ENCODE assay signal across 9 mouse cellular contexts in the genomic region with DNA sequence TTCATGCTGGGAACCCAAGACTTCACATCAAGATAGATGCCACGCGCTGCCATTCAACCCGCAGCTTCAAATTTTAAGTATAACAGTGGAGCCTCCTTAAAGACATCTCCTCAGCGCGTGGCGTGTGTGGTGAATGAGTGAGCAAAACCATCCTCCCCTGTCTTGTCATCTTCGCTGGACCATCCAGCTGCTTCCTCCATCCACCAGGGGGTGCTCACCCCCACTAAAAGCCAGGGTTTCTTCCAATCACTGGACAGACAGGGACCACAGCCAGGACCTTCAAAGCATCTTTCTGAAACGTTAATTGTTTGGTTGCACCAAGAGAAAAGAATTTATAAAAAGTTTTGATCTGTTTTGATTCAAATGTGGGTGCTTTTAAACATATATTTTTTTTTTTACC.
DNase-seq lines count a peak whose midpoint lies in the region; ATAC-seq lines count a peak whose summit lies in the region.
"Had no signal": no experiment of that assay in that cellular context is flagged by ENCODE, and none has a peak within 500 bp of the region (broad histone marks: within the 10 kb centered on the region; RNA-seq: fewer than 3 reads in every experiment).

No protein-coding gene starts in this region.

- whole genome bisulfite sequencing in hindbrain, embryonic 11.5 days: 33% methylated on average over 8 of the region's 8 CpGs
- 34% methylated on average over 8 of the region's 8 CpGs for WGBS in neural tube, embryonic 11.5 days

- ATAC-seq in hindbrain, embryonic 11.5 days (ENCODE audit: low FRiP score): no peak
- no peak for ATAC-seq in neural tube, embryonic 11.5 days (ENCODE audit: insufficient read depth, low FRiP score, low TSS enrichment)

- no peak overlapping the region for H3K9ac ChIP-seq in hindbrain, embryonic 11.5 days (ENCODE audit: low read depth, low read length)
- no peak overlapping the region for H3K9ac ChIP-seq in neural tube, embryonic 11.5 days (ENCODE audit: low read length)
- H3K9ac ChIP-seq: hindbrain, embryonic 15.5 days had no signal

- no peaks in the 10 kb centered on the region for H3K9me3 ChIP-seq in hindbrain, embryonic 11.5 days (ENCODE audit: control insufficient read depth, low read length)
- H3K9me3 ChIP-seq in neural tube, embryonic 11.5 days (ENCODE audit: control insufficient read depth, low read length): no peaks in the 10 kb centered on the region
- H3K9me3 ChIP-seq: hindbrain, embryonic 15.5 days had no signal

- peak; percentile 8 for DNase-seq in gastrocnemius, adult 18-20 months (ENCODE audit: low spot score)
- no peak for DNase-seq in gastrocnemius, adult 8-10 months (ENCODE audit: low spot score in 2 of 2)
- DNase-seq in adrenal gland, adult 18-20 months (ENCODE audit: low spot score in 2 of 2): peak; percentile 48 to 55
- DNase-seq in embryo, embryonic 9.5 days (ENCODE audit: extremely low spot score): peak; percentile 61
- peak; percentile 81 for DNase-seq in hindbrain, embryonic 11.5 days (ENCODE audit: low spot score)
- peak; percentile 55 to 74 for DNase-seq in left cerebral cortex, postnatal 14 days (ENCODE audit: low spot score in 2 of 2)
- peak; percentile 78 for DNase-seq in neural tube, embryonic 11.5 days (ENCODE audit: low spot score)
- DNase-seq in yolk sac, embryonic 10.5 days (ENCODE audit: low spot score): peak; percentile 36

- no peaks in the 10 kb centered on the region for H3K4me1 ChIP-seq in hindbrain, embryonic 11.5 days (replicated peaks; ENCODE audit: control insufficient read depth, insufficient read depth, low read length)
- H3K4me1 ChIP-seq in neural tube, embryonic 11.5 days (ENCODE audit: control insufficient read depth, insufficient read depth, low read length): no peaks in the 10 kb centered on the region

- intact Hi-C loops in left cerebral cortex, postnatal 14 days (cut with DNase I): loop anchor here (5.0 to 10.0 kb wide), 2 partner anchors 254 to 833 kb away; partner anchors contain the start of gene Sox11

- H3K4me3 ChIP-seq in hindbrain, embryonic 11.5 days (ENCODE audit: low read depth, low read length): no peak overlapping the region
- no peak overlapping the region for H3K4me3 ChIP-seq in neural tube, embryonic 11.5 days (ENCODE audit: low read depth, low read length)
- H3K4me3 ChIP-seq: hindbrain, embryonic 15.5 days had no signal

- no peak overlapping the region for H3K4me2 ChIP-seq in hindbrain, embryonic 11.5 days (replicated peaks; ENCODE audit: low read depth, low read length)
- no peak overlapping the region for H3K4me2 ChIP-seq in neural tube, embryonic 11.5 days (ENCODE audit: low read depth)
- H3K4me2 ChIP-seq: hindbrain, embryonic 15.5 days had no signal

- H3K27me3 ChIP-seq in hindbrain, embryonic 11.5 days (ENCODE audit: control insufficient read depth, insufficient read depth, low read length): no peaks in the 10 kb centered on the region
- no peaks in the 10 kb centered on the region for H3K27me3 ChIP-seq in neural tube, embryonic 11.5 days (ENCODE audit: control insufficient read depth, insufficient read depth, low read length)
- H3K27me3 ChIP-seq: hindbrain, embryonic 15.5 days had no signal

- no peak overlapping the region for H3K27ac ChIP-seq in hindbrain, embryonic 11.5 days (ENCODE audit: low read depth, low read length)
- H3K27ac ChIP-seq in neural tube, embryonic 11.5 days (ENCODE audit: low read depth, low read length): no peak overlapping the region
- H3K27ac ChIP-seq: hindbrain, embryonic 15.5 days had no signal

- H3K36me3 ChIP-seq in hindbrain, embryonic 11.5 days (ENCODE audit: control insufficient read depth, insufficient read depth, low read length): no peaks in the 10 kb centered on the region
- H3K36me3 ChIP-seq in neural tube, embryonic 11.5 days (ENCODE audit: control insufficient read depth, insufficient read depth, low read length): no peaks in the 10 kb centered on the region
- H3K36me3 ChIP-seq: hindbrain, embryonic 15.5 days had no signal

Comparison
In these comparisons a context has a peak if more than half of its experiments do, and no peak if none do; other contexts are left out.
1. DNase-seq: peak in gastrocnemius, adult 18-20 months (single experiment), adrenal gland, adult 18-20 months (2 of 2), embryo, embryonic 9.5 days (single experiment), hindbrain, embryonic 11.5 days (single experiment), left cerebral cortex, postnatal 14 days (2 of 2), neural tube, embryonic 11.5 days (single experiment) and yolk sac, embryonic 10.5 days (single experiment); none in gastrocnemius, adult 8-10 months (0 of 2).